Mouse (Mus musculus) liver, embryonic 16.5 days (tissue): ENCODE measurements around the gene Prx. TPM values are rescaled to one million over a fixed set of nuclear protein-coding genes. Genes with fewer than 3 reads are reported as not detected.

ENCODE experiments used
- ATAC-seq: fragments of 200-750 bp; cut with Nextera tagmentation; 2 replicates; pipeline ENCODE4 v1.8.0; 2017; ENCODE audit warnings: low read depth, mild to moderate bottlenecking, moderate number of reproducible peaks, moderate library complexity
- H3K27ac ChIP-seq: fragments of 300-500 bp; sonication (generic); 2 replicates; pipeline ENCODE4 v1.5.1; 2014; ENCODE audit warnings: mild to moderate bottlenecking, low read length
- H3K27me3 ChIP-seq: fragments of 300-500 bp; sonication (generic); 2 replicates; pipeline ENCODE4 v1.6.1; 2014; ENCODE audit warnings: low read depth, low read length, mixed read lengths; ENCODE audit not compliant: control insufficient read depth, insufficient read depth
- H3K36me3 ChIP-seq: fragments of 300-500 bp; sonication (generic); 2 replicates; pipeline ENCODE4 v1.6.1; 2014; ENCODE audit warnings: mild to moderate bottlenecking; ENCODE audit not compliant: control insufficient read depth, insufficient read depth
- H3K4me1 ChIP-seq: fragments of 300-500 bp; sonication (generic); 2 replicates; pipeline ENCODE4 v1.6.1; 2014; ENCODE audit warnings: low read depth, low read length, mixed read lengths; ENCODE audit not compliant: control insufficient read depth
- H3K4me2 ChIP-seq: fragments of 300-500 bp; sonication (generic); 2 replicates; pipeline ENCODE4 v1.6.1; 2014; ENCODE audit warnings: low read depth, low read length, mixed read lengths
- H3K4me3 ChIP-seq: fragments of 300-500 bp; sonication (generic); 2 replicates; pipeline ENCODE4 v1.5.1; 2014; ENCODE audit warnings: low read depth, mild to moderate bottlenecking, low read length
- H3K9ac ChIP-seq: fragments of 300-500 bp; sonication (generic); 2 replicates; pipeline ENCODE4 v1.6.1; 2014; ENCODE audit warnings: low read depth, low read length
- H3K9me3 ChIP-seq: fragments of 300-500 bp; sonication (generic); replicated peaks from 2 replicates; pipeline ENCODE4 v1.6.1; 2016; ENCODE audit warnings: low read length; ENCODE audit not compliant: control insufficient read depth
- WGBS: fragments of 180-500 bp; shearing (Covaris S2); extraction: QIAGEN DNeasy Blood & Tissue Kit; methylation state at CpG from one replicate; pipeline ENCODE4 v1.1.7; 2014; ENCODE audit not compliant: insufficient replicate concordance; 5-methylcytosine and 5-hydroxymethylcytosine counted together
- polyA plus RNA-seq: library from polyadenylated mRNA; unstranded; fragments of >200 nt; fragmentation: Nextera tagmentation; extraction: Ambion mirVana; gene quantifications from 2 replicates; pipeline ENCODE4 v1.2.1, GENCODE M21; 2015

The Prx gene
- 0.74 and 0.81 TPM in 2 replicates for polyA plus RNA-seq

DNA sequence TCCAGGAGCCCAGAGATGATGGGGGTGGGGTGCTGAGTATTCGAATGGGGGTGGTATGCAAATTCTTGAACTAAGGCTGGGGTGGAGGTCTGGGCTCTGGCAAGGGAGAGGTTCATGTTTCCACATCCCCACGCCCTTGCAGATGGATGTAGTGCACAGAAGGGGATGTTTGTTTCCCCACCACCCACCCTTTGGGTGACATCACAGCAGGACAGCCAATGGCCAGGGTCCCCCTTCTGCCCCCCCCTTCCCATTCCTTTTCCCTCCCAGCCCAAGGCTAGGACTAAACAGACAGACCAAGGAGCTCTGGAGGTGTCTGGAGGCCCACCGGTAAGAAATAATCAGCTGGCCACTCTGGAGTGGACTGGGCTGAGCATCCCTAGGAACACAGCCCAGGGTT lies at the start of gene Prx:
Gene Prx, plus strand, starts transcription at position 289 of the 400 bp plus-strand sequence.
- H3K4me2 ChIP-seq: no peak within 1 kb of the TSS
- H3K27me3 ChIP-seq: no peaks in the 10 kb centered on the region
- 57% methylated on average over 3 of the region's 3 CpGs for WGBS
- no peak within 1 kb of the TSS for H3K27ac ChIP-seq
- H3K4me1 ChIP-seq: peaks cover 10% of the 10 kb centered on the region
- H3K36me3 ChIP-seq: no peaks in the 10 kb centered on the region
- no peak for ATAC-seq
- no peak within 1 kb of the TSS for H3K4me3 ChIP-seq
- no peak within 1 kb of the TSS for H3K9ac ChIP-seq
- H3K9me3 ChIP-seq: no peaks in the 10 kb centered on the region

DNA sequence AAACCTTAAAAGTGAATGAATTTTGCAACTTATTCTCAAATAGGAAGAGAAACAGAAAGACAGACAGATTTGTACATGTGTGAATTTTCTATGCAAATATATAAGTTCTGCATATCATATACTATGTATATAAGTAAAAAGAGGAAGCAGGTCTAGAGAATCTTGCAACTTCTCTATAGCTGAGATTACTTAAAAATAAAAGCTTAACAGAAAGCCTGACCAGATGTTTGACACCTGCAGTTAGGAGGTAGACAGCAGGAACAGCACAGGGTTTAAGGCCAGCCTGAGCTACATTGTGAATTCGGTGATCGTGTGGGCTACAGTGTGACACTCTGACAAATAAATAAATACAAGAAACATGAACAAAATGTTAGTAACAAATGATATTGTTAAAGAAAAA lies 47.8 kb upstream of the Prx start:
- H3K36me3 ChIP-seq: peaks cover 32% of the 10 kb centered on the region
- peak overlapping the region; percentile 74 for H3K4me3 ChIP-seq
- no peaks in the 10 kb centered on the region for H3K9me3 ChIP-seq
- H3K27ac ChIP-seq: peak overlapping the region; percentile 86; the same call in 1 of the 2 replicates
- 77% methylated on average over 2 of the region's 2 CpGs for WGBS
- H3K4me2 ChIP-seq: peak overlapping the region; percentile 87
- no peak for ATAC-seq
- H3K4me1 ChIP-seq: peaks cover 63% of the 10 kb centered on the region
- 0 out of 2 replicates have a peak overlapping the region, but pooled peaks have one; percentile 16 for H3K9ac ChIP-seq
- peaks cover 10% of the 10 kb centered on the region for H3K27me3 ChIP-seq

DNA sequence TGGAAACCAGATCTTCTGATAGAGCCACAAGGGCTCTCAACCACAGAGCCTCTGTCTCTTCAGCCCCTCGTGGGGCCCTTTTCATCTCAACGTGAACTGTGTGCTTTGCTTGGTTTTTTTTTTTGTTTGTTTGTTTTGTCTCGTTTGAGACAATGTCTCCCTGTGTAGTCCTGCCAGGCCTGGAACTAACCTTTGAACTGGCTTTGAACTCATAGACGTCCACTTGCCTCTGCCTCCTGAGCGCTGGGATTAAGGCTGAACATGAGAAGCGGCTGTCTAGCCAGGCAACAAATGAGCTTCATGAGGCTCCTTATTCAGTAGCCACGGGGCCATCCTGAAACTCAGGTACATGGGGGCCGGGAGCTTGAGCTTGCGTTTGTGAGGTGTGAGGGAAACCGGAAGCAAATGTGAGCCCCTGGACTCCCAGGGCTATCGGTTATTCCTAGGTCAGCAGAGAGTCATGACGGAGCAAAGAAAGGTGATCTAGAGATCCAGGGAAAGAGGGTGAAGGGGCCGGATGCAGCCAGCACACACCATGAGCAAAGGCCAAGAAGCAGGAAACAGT lies 46.8 kb upstream of the Prx start:
- Histone ChIP-seq H3K27ac (peak overlapping the region; percentile 86), H3K4me3 (peak overlapping the region; percentile 45), H3K4me2 (peak overlapping the region; percentile 87), H3K4me1 (peaks cover 59% of the 10 kb centered on the region), H3K27me3 (peaks cover under 1% of the 10 kb centered on the region; the same call in 1 of the 2 replicates), H3K9me3 (no peaks in the 10 kb centered on the region), H3K36me3 (peaks cover 39% of the 10 kb centered on the region), H3K9ac (peak overlapping the region; percentile 47)
- WGBS: 62% methylated on average over 13 of the region's 13 CpGs
- ATAC-seq: no peak

DNA sequence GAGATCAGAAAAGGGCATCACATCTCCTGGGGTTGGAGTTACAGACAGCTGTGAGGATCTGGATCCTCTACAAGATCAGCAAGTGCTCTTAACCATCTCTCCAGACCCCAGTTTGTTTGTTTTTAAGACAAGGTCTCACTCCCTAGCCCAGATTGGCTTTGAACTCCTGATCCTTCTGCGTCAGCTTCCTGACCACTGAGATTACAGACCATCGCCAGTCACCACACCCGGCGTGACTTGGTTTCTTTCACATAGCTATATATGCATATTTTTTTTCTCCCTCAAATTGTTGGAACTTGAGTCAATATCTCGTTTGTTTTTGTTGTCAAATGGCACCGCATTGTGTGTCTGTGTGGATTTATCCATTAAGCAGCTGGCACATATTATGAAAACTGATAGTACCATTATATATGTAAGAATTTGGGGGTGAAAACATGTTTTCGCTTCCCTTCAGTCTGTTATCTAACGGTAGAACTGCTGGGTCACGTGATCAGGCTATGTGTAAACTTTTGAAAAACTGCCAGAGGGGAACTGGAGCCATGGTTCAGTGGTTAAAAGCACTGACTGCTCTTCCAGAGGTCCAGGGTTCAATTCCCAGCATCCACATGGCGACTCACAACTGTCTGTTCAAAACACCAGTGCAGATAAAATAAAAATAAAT lies 44.5 kb upstream of the Prx start:
- H3K9ac ChIP-seq: peak overlapping the region; percentile 48
- peaks cover 77% of the 10 kb centered on the region for H3K4me1 ChIP-seq
- H3K4me2 ChIP-seq: peak overlapping the region; percentile 51
- H3K27me3 ChIP-seq: no peaks in the 10 kb centered on the region
- no peaks in the 10 kb centered on the region for H3K9me3 ChIP-seq
- peak overlapping the region; percentile 86 for H3K27ac ChIP-seq
- ATAC-seq: peak; percentile 70
- WGBS: 15% methylated on average over 10 of the region's 10 CpGs
- H3K36me3 ChIP-seq: peaks cover 56% of the 10 kb centered on the region
- H3K4me3 ChIP-seq: peak overlapping the region; percentile 44

DNA sequence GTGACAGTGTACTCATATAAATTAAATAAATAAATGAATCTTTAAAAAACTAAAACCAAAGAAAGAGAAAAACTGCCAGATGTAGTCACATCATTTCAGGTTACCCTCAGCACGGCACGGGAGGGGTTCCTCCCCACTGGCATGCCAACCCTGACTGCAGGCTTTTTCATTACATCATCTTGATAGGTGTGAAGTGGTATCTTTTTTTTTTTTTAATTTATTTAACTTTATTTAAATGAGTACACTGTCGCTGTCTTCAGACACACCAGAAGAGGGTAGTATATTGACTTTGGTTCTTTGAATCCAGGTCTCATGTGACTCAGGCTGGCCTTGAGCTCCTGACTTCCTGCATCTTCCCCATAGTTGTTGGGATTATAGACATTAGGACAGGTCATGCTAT lies 43.9 kb upstream of the Prx start:
- Histone ChIP-seq H3K4me2 (peak overlapping the region; percentile 51; the same call in 1 of the 2 replicates), H3K27me3 (no peaks in the 10 kb centered on the region), H3K27ac (peak overlapping the region; percentile 86), H3K9me3 (no peaks in the 10 kb centered on the region), H3K36me3 (peaks cover 63% of the 10 kb centered on the region), H3K4me3 (no peak overlapping the region; the same call in 1 of the 2 replicates), H3K4me1 (peaks cover 75% of the 10 kb centered on the region), H3K9ac (peak overlapping the region; percentile 48)
- ATAC-seq: no peak
- WGBS: 74% methylated on average over 3 of the region's 3 CpGs

DNA sequence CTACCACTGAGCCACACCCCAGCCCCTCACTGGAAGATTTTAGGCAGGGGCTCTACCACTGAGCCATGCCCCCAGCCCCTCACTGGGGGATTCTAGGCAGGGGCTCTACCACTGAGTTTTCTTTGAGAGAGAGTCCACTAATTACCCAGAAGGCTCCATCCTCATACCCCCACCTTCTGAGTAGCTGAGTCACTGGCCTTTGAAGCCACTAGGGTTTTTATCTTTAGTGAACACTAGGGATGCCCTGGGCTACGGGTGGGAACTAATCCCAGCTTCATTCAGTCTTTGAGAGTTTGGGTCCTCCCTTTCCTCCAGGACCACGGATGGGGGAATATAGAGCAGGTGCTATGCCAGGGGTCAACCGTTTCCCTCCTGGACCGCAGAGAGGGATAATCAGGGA lies 40.5 kb upstream of the Prx start:
- Histone ChIP-seq H3K4me3 (no peak overlapping the region), H3K9ac (no peak overlapping the region), H3K36me3 (peaks cover 75% of the 10 kb centered on the region), H3K9me3 (no peaks in the 10 kb centered on the region), H3K27me3 (no peaks in the 10 kb centered on the region), H3K4me2 (no peak overlapping the region), H3K4me1 (peaks cover 51% of the 10 kb centered on the region), H3K27ac (peak overlapping the region; percentile 67)
- 59% methylated on average over 4 of the region's 4 CpGs for WGBS
- peak; percentile 58 for ATAC-seq

DNA sequence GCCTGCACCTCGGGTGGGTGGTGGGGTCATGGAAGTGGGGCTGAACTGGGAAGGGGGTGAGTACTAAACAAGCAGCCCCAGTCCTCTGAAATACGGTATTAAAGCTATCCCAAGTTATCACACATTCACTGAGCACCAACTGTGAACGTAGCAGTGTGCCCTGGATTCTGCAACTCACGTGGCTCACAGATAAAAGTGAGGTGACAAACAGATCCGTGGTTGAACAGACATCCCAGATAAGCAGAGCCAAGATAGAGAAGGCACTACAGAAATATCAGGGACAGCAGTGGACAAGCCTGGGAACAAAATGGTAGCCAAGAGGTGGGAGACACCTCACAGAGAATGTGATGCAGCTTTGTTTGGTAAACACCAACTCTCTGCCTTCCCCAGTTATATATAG lies 39.5 kb upstream of the Prx start:
- 36% methylated on average over 5 of the region's 5 CpGs for WGBS
- Histone ChIP-seq H3K4me3 (no peak overlapping the region), H3K27ac (peak overlapping the region; percentile 46), H3K4me2 (no peak overlapping the region), H3K9me3 (no peaks in the 10 kb centered on the region), H3K36me3 (peaks cover 80% of the 10 kb centered on the region), H3K9ac (no peak overlapping the region), H3K27me3 (no peaks in the 10 kb centered on the region), H3K4me1 (peaks cover 43% of the 10 kb centered on the region)
- peak; percentile 25 for ATAC-seq

DNA sequence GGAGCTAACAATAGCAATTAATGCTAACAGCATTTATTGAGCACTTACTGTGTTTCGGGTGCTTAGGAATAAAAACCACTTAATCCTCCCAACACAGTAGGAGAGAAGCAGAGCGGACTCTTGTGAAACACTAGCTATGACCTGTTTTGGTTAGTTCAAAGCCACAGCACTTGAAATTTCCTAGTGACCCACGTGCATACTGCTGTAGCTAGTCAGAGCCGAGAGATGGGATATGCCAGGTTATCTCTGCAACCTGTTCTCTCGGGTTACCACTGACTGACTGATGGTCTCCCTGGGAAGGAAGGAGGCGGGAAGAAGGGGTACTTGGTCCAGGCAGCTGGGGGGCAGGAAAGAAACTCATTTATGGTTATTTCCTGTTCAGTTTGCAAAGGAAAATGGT lies 38.6 kb upstream of the Prx start:
- 56% methylated on average over 6 of the region's 6 CpGs for WGBS
- no peaks in the 10 kb centered on the region for H3K27me3 ChIP-seq
- no peak overlapping the region; the same call in 1 of the 2 replicates for H3K27ac ChIP-seq
- H3K9ac ChIP-seq: no peak overlapping the region
- peaks cover 34% of the 10 kb centered on the region for H3K4me1 ChIP-seq
- H3K4me3 ChIP-seq: no peak overlapping the region
- ATAC-seq: no peak
- no peaks in the 10 kb centered on the region for H3K9me3 ChIP-seq
- H3K36me3 ChIP-seq: peaks cover 84% of the 10 kb centered on the region
- H3K4me2 ChIP-seq: no peak overlapping the region

DNA sequence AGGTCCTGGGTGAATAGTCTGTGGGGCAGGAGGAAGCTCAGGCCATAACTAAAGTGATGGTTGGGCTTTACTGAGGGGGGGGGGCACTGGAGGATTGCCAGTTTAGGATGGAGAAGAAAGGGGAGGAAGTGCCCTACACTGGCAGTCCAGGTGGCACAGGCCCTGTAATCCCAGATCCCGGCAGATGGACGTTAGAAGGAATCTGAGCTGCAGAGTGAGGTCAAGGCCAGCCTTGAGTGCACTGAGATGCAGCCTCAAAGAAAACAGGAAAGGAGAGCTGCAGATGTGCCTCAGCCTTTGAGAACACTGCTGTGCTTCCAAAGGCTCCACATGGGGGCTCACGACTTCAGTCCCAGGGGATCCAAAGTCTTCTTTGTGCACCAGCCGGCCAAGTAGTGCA lies 31.5 kb upstream of the Prx start:
- no peak overlapping the region for H3K27ac ChIP-seq
- ATAC-seq: no peak
- no peaks in the 10 kb centered on the region for H3K27me3 ChIP-seq
- peaks cover 47% of the 10 kb centered on the region for H3K36me3 ChIP-seq
- no peak overlapping the region for H3K9ac ChIP-seq
- no peak overlapping the region for H3K4me3 ChIP-seq
- H3K4me1 ChIP-seq: peaks cover 2% of the 10 kb centered on the region; the same call in 1 of the 2 replicates
- WGBS: 63% methylated on average over 4 of the region's 4 CpGs
- H3K9me3 ChIP-seq: no peaks in the 10 kb centered on the region
- H3K4me2 ChIP-seq: no peak overlapping the region
